Mouse (Mus musculus): Measurements from ENCODE around the gene Ncln. TPM values are rescaled to one million over a fixed set of nuclear protein-coding genes. Genes with fewer than 3 reads are reported as not detected.
A peak's percentile ranks its signal among the peaks of the same experiment; 100 is the strongest.

Gene Ncln
- polyA plus RNA-seq, 1 experiment, result 37.2 TPM

- TF ChIP-seq POLR2A (IDR thresholded peaks at IDR 0.05; ENCODE audit: insufficient read depth, low read length), result no peak
- TF ChIP-seq EP300 (IDR thresholded peaks at IDR 0.05; ENCODE audit: insufficient read depth, low read depth, low read length), result no peak
- TF ChIP-seq CTCF (IDR thresholded peaks at IDR 0.05; ENCODE audit: low read depth, low read length), result no peak
- no peaks in the 10 kb centered on the region for H3K4me1 ChIP-seq (ENCODE audit: control insufficient read depth, insufficient read depth, low read length)
- no peak overlapping the region for H3K9ac ChIP-seq (ENCODE audit: low read depth, poor library complexity, severe bottlenecking)
- no peak overlapping the region for H3K4me3 ChIP-seq (ENCODE audit: low read depth, low read length)
- H3K27me3 ChIP-seq (ENCODE audit: control insufficient read depth, insufficient read depth, low read length, poor library complexity, severe bottlenecking), result no peaks in the 10 kb centered on the region
- H3K27ac ChIP-seq (ENCODE audit: insufficient read depth, low read length), result no peak overlapping the region
- H3K36me3 ChIP-seq (ENCODE audit: control insufficient read depth, insufficient read depth, low read length, poor library complexity, severe bottlenecking), result peaks cover 14% of the 10 kb centered on the region
- H3K9me3 ChIP-seq (replicated peaks; ENCODE audit: control insufficient read depth, insufficient read depth, low read length, poor library complexity, severe bottlenecking), result no peaks in the 10 kb centered on the region
Measured at GRCm38 (mm10) chr10:81486496-81486895, 9.7 kb downstream of the Ncln start.

- no peak for TF ChIP-seq EP300 (IDR thresholded peaks at IDR 0.05; ENCODE audit: insufficient read depth, low read depth, low read length)
- TF ChIP-seq CTCF (IDR thresholded peaks at IDR 0.05; ENCODE audit: low read depth, low read length), result no peak
- no peak for TF ChIP-seq POLR2A (IDR thresholded peaks at IDR 0.05; ENCODE audit: insufficient read depth, low read length)
- Histone ChIP-seq H3K4me3 (ENCODE audit: low read depth, low read length) (no peak overlapping the region), H3K27me3 (ENCODE audit: control insufficient read depth, insufficient read depth, low read length, poor library complexity, severe bottlenecking) (no peaks in the 10 kb centered on the region), H3K4me1 (ENCODE audit: control insufficient read depth, insufficient read depth, low read length) (peaks cover under 1% of the 10 kb centered on the region), H3K9ac (ENCODE audit: low read depth, poor library complexity, severe bottlenecking) (no peak overlapping the region), H3K27ac (ENCODE audit: insufficient read depth, low read length) (no peak overlapping the region), H3K9me3 (replicated peaks; ENCODE audit: control insufficient read depth, insufficient read depth, low read length, poor library complexity, severe bottlenecking) (no peaks in the 10 kb centered on the region), H3K36me3 (ENCODE audit: control insufficient read depth, insufficient read depth, low read length, poor library complexity, severe bottlenecking) (peaks cover 10% of the 10 kb centered on the region)
Measured at GRCm38 (mm10) chr10:81485479-81486018, 10.6 kb downstream of the Ncln start.

GRCm38 (mm10) chr10:81485060-81485449, 11.1 kb downstream of the Ncln start:
- Histone ChIP-seq H3K9me3 (replicated peaks; ENCODE audit: control insufficient read depth, insufficient read depth, low read length, poor library complexity, severe bottlenecking) (no peaks in the 10 kb centered on the region), H3K4me1 (ENCODE audit: control insufficient read depth, insufficient read depth, low read length) (peaks cover 2% of the 10 kb centered on the region), H3K27me3 (ENCODE audit: control insufficient read depth, insufficient read depth, low read length, poor library complexity, severe bottlenecking) (no peaks in the 10 kb centered on the region), H3K27ac (ENCODE audit: insufficient read depth, low read length) (no peak overlapping the region), H3K4me3 (ENCODE audit: low read depth, low read length) (no peak overlapping the region), H3K36me3 (ENCODE audit: control insufficient read depth, insufficient read depth, low read length, poor library complexity, severe bottlenecking) (peaks cover 9% of the 10 kb centered on the region), H3K9ac (ENCODE audit: low read depth, poor library complexity, severe bottlenecking) (no peak overlapping the region)
- no peak for TF ChIP-seq EP300 (IDR thresholded peaks at IDR 0.05; ENCODE audit: insufficient read depth, low read depth, low read length)
- TF ChIP-seq CTCF (IDR thresholded peaks at IDR 0.05; ENCODE audit: low read depth, low read length), result peak; percentile 35

DNA sequence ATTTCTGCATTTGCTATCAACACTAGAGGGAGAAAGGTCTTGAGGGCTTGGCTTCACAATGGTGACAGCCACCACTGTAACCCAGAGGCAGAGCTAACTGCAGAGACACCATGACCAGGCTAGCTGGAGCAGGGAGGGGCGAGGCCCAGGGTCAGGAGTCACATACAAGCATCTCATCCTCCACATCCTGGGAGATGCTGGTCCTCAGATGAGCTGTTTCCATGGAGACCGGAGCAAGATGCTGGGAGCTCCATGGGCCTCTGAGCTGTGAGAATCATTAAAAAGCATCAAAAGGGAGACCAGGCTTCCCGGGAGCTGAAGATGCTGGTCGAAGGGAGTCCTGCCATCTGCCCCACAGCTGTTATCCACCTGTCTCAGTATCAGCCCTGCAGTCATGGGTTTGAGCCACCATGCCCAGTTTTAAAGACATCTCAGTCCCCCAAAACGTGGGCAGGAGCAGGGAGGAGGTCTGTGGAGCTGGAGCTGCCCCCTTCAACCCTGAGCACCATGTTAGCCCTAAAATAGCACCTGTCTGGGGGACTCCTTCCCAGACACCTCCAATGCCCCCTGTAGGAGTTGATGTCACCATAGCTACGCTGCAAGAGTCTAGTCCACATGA, 11.6 kb downstream of the Ncln start:
- no peak for TF ChIP-seq POLR2A (IDR thresholded peaks at IDR 0.05; ENCODE audit: insufficient read depth, low read length)
- no peak for TF ChIP-seq CTCF (IDR thresholded peaks at IDR 0.05; ENCODE audit: low read depth, low read length)
- no peak for TF ChIP-seq EP300 (IDR thresholded peaks at IDR 0.05; ENCODE audit: insufficient read depth, low read depth, low read length)
- Histone ChIP-seq H3K4me1 (ENCODE audit: control insufficient read depth, insufficient read depth, low read length) (peaks cover 2% of the 10 kb centered on the region), H3K27ac (ENCODE audit: insufficient read depth, low read length) (no peak overlapping the region), H3K27me3 (ENCODE audit: control insufficient read depth, insufficient read depth, low read length, poor library complexity, severe bottlenecking) (no peaks in the 10 kb centered on the region), H3K9me3 (replicated peaks; ENCODE audit: control insufficient read depth, insufficient read depth, low read length, poor library complexity, severe bottlenecking) (no peaks in the 10 kb centered on the region), H3K36me3 (ENCODE audit: control insufficient read depth, insufficient read depth, low read length, poor library complexity, severe bottlenecking) (peaks cover 9% of the 10 kb centered on the region), H3K9ac (ENCODE audit: low read depth, poor library complexity, severe bottlenecking) (no peak overlapping the region), H3K4me3 (ENCODE audit: low read depth, low read length) (no peak overlapping the region)

- H3K4me3 ChIP-seq (ENCODE audit: low read depth, low read length), result no peak overlapping the region
- H3K27ac ChIP-seq (ENCODE audit: insufficient read depth, low read length), result no peak overlapping the region
- H3K27me3 ChIP-seq (ENCODE audit: control insufficient read depth, insufficient read depth, low read length, poor library complexity, severe bottlenecking), result no peaks in the 10 kb centered on the region
- peaks cover 9% of the 10 kb centered on the region for H3K36me3 ChIP-seq (ENCODE audit: control insufficient read depth, insufficient read depth, low read length, poor library complexity, severe bottlenecking)
- no peaks in the 10 kb centered on the region for H3K9me3 ChIP-seq (replicated peaks; ENCODE audit: control insufficient read depth, insufficient read depth, low read length, poor library complexity, severe bottlenecking)
- peaks cover 2% of the 10 kb centered on the region for H3K4me1 ChIP-seq (ENCODE audit: control insufficient read depth, insufficient read depth, low read length)
- 0 out of 2 replicates have a peak, but pooled peaks have one; percentile 15 for TF ChIP-seq EP300 (IDR thresholded peaks at IDR 0.05; ENCODE audit: insufficient read depth, low read depth, low read length)
- TF ChIP-seq POLR2A (IDR thresholded peaks at IDR 0.05; ENCODE audit: insufficient read depth, low read length), result no peak
- peak; percentile 75 for TF ChIP-seq CTCF (IDR thresholded peaks at IDR 0.05; ENCODE audit: low read depth, low read length)
- no peak overlapping the region for H3K9ac ChIP-seq (ENCODE audit: low read depth, poor library complexity, severe bottlenecking)
Measured at GRCm38 (mm10) chr10:81483983-81484382, 12.2 kb downstream of the Ncln start.

GRCm38 (mm10) chr10:81482533-81482889, 13.7 kb downstream of the Ncln start, which contains the start of gene Celf5:
Gene Celf5, minus strand, starts transcription at chr10:81482709.
- Histone ChIP-seq H3K4me1 (ENCODE audit: control insufficient read depth, insufficient read depth, low read length) (peaks cover 2% of the 10 kb centered on the region), H3K27ac (ENCODE audit: insufficient read depth, low read length) (no peak within 1 kb of the TSS), H3K4me3 (ENCODE audit: low read depth, low read length) (peak within 1 kb of the TSS; percentile 85), H3K9me3 (replicated peaks; ENCODE audit: control insufficient read depth, insufficient read depth, low read length, poor library complexity, severe bottlenecking) (no peaks in the 10 kb centered on the region), H3K9ac (ENCODE audit: low read depth, poor library complexity, severe bottlenecking) (peak within 1 kb of the TSS; percentile 74), H3K27me3 (ENCODE audit: control insufficient read depth, insufficient read depth, low read length, poor library complexity, severe bottlenecking) (no peaks in the 10 kb centered on the region), H3K36me3 (ENCODE audit: control insufficient read depth, insufficient read depth, low read length, poor library complexity, severe bottlenecking) (peaks cover 4% of the 10 kb centered on the region; the same call in 1 of the 2 replicates)
- TF ChIP-seq EP300 (IDR thresholded peaks at IDR 0.05; ENCODE audit: insufficient read depth, low read depth, low read length) (no peak), POLR2A (IDR thresholded peaks at IDR 0.05; ENCODE audit: insufficient read depth, low read length) (peak; percentile 23), CTCF (IDR thresholded peaks at IDR 0.05; ENCODE audit: low read depth, low read length) (peak; percentile 46)
